Mouse (Mus musculus) heart, postnatal 0 days (tissue): ENCODE data around the gene Igf2r. TPM values are rescaled to one million over a fixed set of nuclear protein-coding genes. Genes with fewer than 3 reads are reported as not detected.
A peak's percentile ranks its signal among the peaks of the same experiment; 100 is the strongest.

Experiments used
- ATAC-seq: fragments of 200-750 bp; cut with Nextera tagmentation; 2 replicates; pipeline ENCODE4 v1.8.0; 2017; ENCODE audit warnings: low read depth, moderate number of reproducible peaks, moderate library complexity; ENCODE audit not compliant: insufficient read depth
- DNase-seq: peaks from one replicate; pipeline ENCODE4 v3.0.0-alpha.2; 2016; ENCODE audit warnings: low spot score
- H3K27ac ChIP-seq: fragments of 300-500 bp; sonication (generic); 2 replicates; pipeline ENCODE4 v1.5.1; 2014; ENCODE audit warnings: low read depth, mild to moderate bottlenecking
- H3K27me3 ChIP-seq: fragments of 300-500 bp; sonication (generic); 2 replicates; pipeline ENCODE4 v1.6.1; 2014; ENCODE audit warnings: low read length, mixed read lengths; ENCODE audit not compliant: control insufficient read depth, insufficient read depth
- H3K36me3 ChIP-seq: fragments of 300-500 bp; sonication (generic); replicated peaks from 2 replicates; pipeline ENCODE4 v1.6.1; 2014; ENCODE audit warnings: low read length, mixed read lengths; ENCODE audit not compliant: control insufficient read depth, insufficient read depth
- H3K4me1 ChIP-seq: fragments of 300-500 bp; sonication (generic); 2 replicates; pipeline ENCODE4 v1.6.1; 2014; ENCODE audit warnings: antibody characterized with exemption; ENCODE audit not compliant: control insufficient read depth, insufficient read depth
- H3K4me2 ChIP-seq: fragments of 300-500 bp; sonication (generic); 2 replicates; pipeline ENCODE4 v1.6.1; 2014; ENCODE audit warnings: low read depth, mild to moderate bottlenecking, low read length, moderate library complexity
- H3K4me3 ChIP-seq: fragments of 300-500 bp; sonication (generic); 2 replicates; pipeline ENCODE4 v1.5.1; 2014; ENCODE audit warnings: low read depth, low read length
- H3K9ac ChIP-seq: fragments of 300-500 bp; sonication (generic); replicated peaks from 2 replicates; pipeline ENCODE4 v1.6.1; 2014; ENCODE audit warnings: low read depth, low read length, mixed read lengths
- H3K9me3 ChIP-seq: fragments of 300-500 bp; sonication (generic); replicated peaks from 2 replicates; pipeline ENCODE4 v1.6.1; 2016; ENCODE audit warnings: low read length; ENCODE audit not compliant: control insufficient read depth
- CTCF ChIP-seq: IDR thresholded peaks from 2 replicates; pipeline ENCODE4 v1.5.1; 2016; ENCODE audit warnings: antibody characterized with exemption, control low read depth, low read depth
- EP300 ChIP-seq: IDR thresholded peaks from 2 replicates; pipeline ENCODE4 v1.6.1; 2016; ENCODE audit warnings: antibody characterized with exemption, low read depth
- WGBS: fragments of 180-500 bp; shearing (Covaris S2); extraction: QIAGEN DNeasy Blood & Tissue Kit; methylation state at CpG from one replicate; pipeline ENCODE4 v1.1.7; 2014; 5-methylcytosine and 5-hydroxymethylcytosine counted together
- polyA plus RNA-seq: library from polyadenylated mRNA; unstranded; fragments of >200 nt; fragmentation: Nextera tagmentation; extraction: Ambion mirVana; gene quantifications from 2 replicates; pipeline ENCODE4 v1.2.1, GENCODE M21; 2015
- total RNA-seq: library from RNA; depleted of rRNA; stranded (reverse); fragments of >200 nt; gene quantifications from 2 replicates; pipeline ENCODE4 v1.2.3, GENCODE M21; 2014; ENCODE audit warnings: low replicate concordance

The Igf2r gene
- total and polyA plus RNA-seq, 2 experiments from 2014 or later: 59.9 to 424 TPM

DNA sequence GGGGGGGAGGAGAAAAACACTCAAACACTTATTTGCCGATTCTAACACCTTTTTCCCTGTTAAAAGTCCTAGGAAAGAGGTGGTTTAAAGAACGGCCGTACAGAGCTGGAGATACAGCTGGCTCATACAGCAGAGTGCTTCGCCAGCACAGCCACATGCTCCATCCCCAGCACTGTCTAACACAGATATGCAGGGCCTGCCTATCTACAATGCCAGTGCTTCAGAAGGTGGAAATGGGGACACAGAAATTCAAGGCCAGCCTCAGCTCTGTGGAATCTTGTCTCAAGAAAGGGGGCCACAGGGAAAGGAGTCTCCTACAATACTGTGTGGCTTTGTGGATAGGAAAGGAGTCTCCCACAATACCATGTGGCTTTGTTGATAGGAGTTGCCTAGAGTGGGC lies 52.0 kb downstream of the Igf2r start:
- 34% methylated on average over 4 of the region's 4 CpGs for WGBS
- DNase-seq (no peak), ATAC-seq (peak; percentile 33; the same call in 1 of the 2 replicates)
- Histone ChIP-seq H3K4me3 (no peak overlapping the region), H3K9me3 (no peaks in the 10 kb centered on the region), H3K9ac (no peak overlapping the region), H3K36me3 (peaks cover 88% of the 10 kb centered on the region), H3K4me1 (peaks cover 31% of the 10 kb centered on the region), H3K4me2 (no peak overlapping the region), H3K27ac (peak overlapping the region; percentile 63), H3K27me3 (no peaks in the 10 kb centered on the region)
- TF ChIP-seq EP300 (no peak), CTCF (no peak)

DNA sequence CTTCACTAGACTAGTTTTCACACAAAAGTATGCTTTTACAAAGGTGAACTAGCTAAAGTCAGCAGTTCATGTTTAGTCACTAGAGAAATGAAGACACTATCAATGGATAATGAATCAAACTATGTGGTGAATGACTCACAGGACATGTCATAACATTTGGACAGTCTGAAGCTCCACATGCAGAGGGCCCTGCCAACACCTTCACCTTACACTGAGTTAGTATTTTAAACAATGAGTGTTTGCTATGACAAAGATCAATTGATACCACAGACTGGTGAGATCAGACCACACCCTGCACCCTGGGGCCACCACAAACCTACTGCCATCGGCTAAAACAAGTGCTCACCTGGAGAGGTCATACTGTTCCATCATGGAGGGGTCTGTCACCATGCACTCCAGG lies 54.4 kb downstream of the Igf2r start:
- 53% methylated on average over 1 of the region's 1 CpGs for WGBS
- peaks cover 99% of the 10 kb centered on the region for H3K36me3 ChIP-seq
- ATAC-seq (no peak), DNase-seq (no peak)
- no peaks in the 10 kb centered on the region for H3K27me3 ChIP-seq
- no peak overlapping the region for H3K9ac ChIP-seq
- TF ChIP-seq CTCF (no peak), EP300 (no peak)
- H3K4me1 ChIP-seq: peaks cover 18% of the 10 kb centered on the region
- H3K27ac ChIP-seq: no peak overlapping the region
- no peak overlapping the region for H3K4me2 ChIP-seq
- no peak overlapping the region for H3K4me3 ChIP-seq
- H3K9me3 ChIP-seq: no peaks in the 10 kb centered on the region

DNA sequence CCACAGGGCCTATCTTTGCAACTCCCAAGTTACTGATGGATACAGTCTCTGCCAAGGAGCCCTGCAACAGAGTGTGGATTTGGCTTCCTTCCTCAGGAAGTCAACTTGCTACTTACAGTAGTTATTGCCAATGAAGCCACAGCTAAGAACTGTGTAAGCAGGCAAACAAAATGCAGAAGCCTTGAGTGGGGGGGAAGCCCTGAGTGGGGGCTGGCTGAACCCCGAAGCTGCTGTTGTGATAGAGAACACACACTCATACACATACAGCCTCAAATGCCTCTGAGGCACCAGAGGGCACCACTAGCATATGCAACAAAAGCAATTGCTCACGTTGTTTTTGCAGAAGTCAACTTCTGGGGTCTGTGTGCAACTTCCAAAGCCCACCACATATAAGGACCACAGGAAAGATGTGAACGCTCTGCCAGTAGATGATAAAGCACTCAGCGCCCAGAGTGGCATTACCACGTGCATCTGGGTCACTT lies 55.3 kb downstream of the Igf2r start:
- 52% methylated on average over 5 of the region's 5 CpGs for WGBS
- no peak overlapping the region for H3K9ac ChIP-seq
- H3K4me3 ChIP-seq: no peak overlapping the region
- no peak for TF ChIP-seq EP300
- peak; percentile 50 for TF ChIP-seq CTCF
- no peak for DNase-seq
- ATAC-seq: no peak
- H3K36me3 ChIP-seq: peaks cover 99% of the 10 kb centered on the region
- no peak overlapping the region for H3K4me2 ChIP-seq
- H3K27ac ChIP-seq: peak overlapping the region; percentile 3; the same call in 1 of the 2 replicates
- H3K4me1 ChIP-seq: peaks cover 15% of the 10 kb centered on the region; the same call in 1 of the 2 replicates
- H3K9me3 ChIP-seq: no peaks in the 10 kb centered on the region
- no peaks in the 10 kb centered on the region for H3K27me3 ChIP-seq

DNA sequence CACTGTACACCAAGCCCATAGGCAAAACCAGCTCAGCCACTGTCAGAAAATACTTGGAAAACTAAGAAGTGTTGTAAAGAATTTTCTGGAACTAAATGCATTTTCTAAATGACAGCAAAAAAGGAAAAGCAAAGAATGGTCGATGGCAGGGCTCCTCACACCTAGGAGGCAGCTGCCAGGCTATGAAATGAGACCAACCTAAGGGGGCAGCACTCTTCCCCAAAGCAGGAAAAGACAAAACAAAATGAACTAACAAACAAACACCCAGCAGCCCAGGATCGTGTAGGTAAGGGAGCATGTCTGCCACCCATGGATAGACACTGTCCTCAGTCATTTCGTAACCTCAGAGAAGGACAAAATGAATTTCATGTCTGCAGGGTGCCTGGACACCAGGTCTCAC lies 56.5 kb downstream of the Igf2r start:
- H3K27me3 ChIP-seq: no peaks in the 10 kb centered on the region
- peaks cover 98% of the 10 kb centered on the region for H3K36me3 ChIP-seq
- no peak overlapping the region for H3K27ac ChIP-seq
- H3K4me3 ChIP-seq: no peak overlapping the region
- H3K4me2 ChIP-seq: no peak overlapping the region
- peaks cover 14% of the 10 kb centered on the region; the same call in 1 of the 2 replicates for H3K4me1 ChIP-seq
- no peak for TF ChIP-seq EP300
- H3K9me3 ChIP-seq: no peaks in the 10 kb centered on the region
- DNase-seq (no peak), ATAC-seq (no peak)
- WGBS: 73% methylated on average over 3 of the region's 3 CpGs
- no peak overlapping the region for H3K9ac ChIP-seq

DNA sequence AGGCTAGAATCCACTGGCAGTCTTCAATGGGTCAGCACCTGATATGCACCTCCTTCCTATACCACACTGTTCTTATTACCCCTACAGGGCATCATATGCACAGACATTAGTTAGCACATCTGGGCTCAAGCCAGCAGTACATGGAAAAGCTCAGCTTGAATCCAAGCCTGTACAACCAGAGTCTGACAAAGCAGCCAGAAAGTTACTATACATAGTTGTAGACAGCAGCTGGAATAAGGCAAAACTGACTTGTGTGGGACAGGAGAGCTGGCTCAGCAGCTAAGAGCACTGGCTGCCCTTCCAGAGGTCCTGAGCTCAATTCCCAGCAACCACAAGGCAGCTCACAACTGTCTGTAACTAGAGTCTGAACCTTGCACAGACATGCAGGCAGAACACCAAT lies 57.3 kb downstream of the Igf2r start:
- Histone ChIP-seq H3K9me3 (no peaks in the 10 kb centered on the region), H3K27me3 (no peaks in the 10 kb centered on the region), H3K4me2 (no peak overlapping the region), H3K4me1 (0 out of 2 replicates have a peak, but pooled peaks cover 6% of the 10 kb centered on the region), H3K4me3 (no peak overlapping the region), H3K9ac (no peak overlapping the region), H3K27ac (no peak overlapping the region), H3K36me3 (peaks cover 96% of the 10 kb centered on the region)
- TF ChIP-seq EP300: no peak
- TF ChIP-seq CTCF: no peak
- DNase-seq (no peak), ATAC-seq (no peak)

- Histone ChIP-seq H3K4me1 (0 out of 2 replicates have a peak, but pooled peaks cover 6% of the 10 kb centered on the region), H3K4me3 (no peak overlapping the region), H3K4me2 (no peak overlapping the region), H3K27ac (no peak overlapping the region), H3K36me3 (peaks cover 96% of the 10 kb centered on the region), H3K9me3 (no peaks in the 10 kb centered on the region), H3K9ac (no peak overlapping the region), H3K27me3 (no peaks in the 10 kb centered on the region)
- DNase-seq (no peak), ATAC-seq (no peak)
- WGBS: 74% methylated on average over 2 of the region's 2 CpGs
- no peak for TF ChIP-seq CTCF
- TF ChIP-seq EP300: no peak
Observed at GRCm38 (mm10) chr17:12710976-12711375, 58.5 kb downstream of the Igf2r start.
